Mouse (Mus musculus) adrenal gland, postnatal 10 days (tissue): ENCODE results near the gene Rras. TPM values are rescaled to one million over a fixed set of nuclear protein-coding genes. Genes with fewer than 3 reads are reported as not detected.
"Not testable (repeated sequence)": the region's sequence is repeated elsewhere in the genome, so short reads cannot be mapped to it uniquely, and the experiment has no call there.

ENCODE experiments used
- DNase-seq: peaks from one replicate; pipeline ENCODE4 v3.0.0; 2021; ENCODE audit warnings: mixed read lengths
- total RNA-seq, 2 experiments: library from RNA; stranded (reverse); gene quantifications; 2 replicates each; pipeline ENCODE4 v1.2.3; 2021

Gene Rras
- total RNA-seq, 2 experiments from 2014 or later: 57.6 to 60.2 TPM

DNA sequence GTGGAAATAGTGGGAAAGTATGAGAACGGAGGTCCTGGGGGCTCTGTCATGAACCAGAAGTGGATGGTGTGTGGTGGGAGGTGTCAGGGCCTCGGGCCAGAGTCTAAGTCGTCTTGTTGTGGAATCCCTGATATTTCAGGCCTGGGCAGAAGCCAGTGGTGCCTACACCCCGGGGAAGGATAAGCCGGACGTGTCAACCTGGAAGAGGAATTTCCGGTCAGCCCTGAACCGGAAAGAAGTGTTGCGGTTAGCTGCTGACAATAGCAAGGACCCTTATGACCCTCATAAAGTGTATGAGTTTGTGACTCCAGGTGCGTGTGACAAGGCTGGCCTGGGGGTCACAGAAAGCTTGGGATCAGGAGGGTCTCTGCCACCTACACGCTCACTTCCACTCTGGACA lies 18.0 kb upstream of the Rras start:
- DNase-seq: no peak

DNA sequence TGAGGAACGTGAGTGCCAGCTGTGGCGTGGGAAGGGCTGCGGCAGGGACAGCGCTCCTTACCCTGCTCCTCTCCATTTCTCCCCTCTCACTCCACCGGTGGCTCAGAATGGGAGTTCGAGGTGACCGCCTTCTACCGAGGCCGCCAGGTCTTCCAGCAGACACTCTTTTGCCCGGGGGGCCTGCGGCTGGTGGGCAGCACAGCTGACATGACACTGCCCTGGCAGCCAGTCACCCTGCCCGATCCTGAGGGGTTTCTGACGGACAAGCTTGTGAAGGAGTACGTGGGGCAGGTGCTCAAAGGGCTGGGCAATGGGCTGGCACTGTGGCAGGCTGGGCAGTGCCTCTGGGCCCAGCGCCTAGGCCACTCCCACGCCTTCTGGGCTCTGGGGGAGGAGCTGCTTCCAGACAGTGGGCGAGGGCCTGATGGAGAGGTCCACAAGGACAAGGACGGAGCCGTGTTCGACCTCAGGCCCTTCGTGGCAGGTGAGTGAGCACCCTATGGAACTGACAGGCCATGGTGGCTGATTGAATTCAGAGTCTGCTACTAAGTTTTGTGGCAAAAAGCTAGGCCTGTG lies 17.1 kb upstream of the Rras start:
- peak; percentile 46 for DNase-seq

DNA sequence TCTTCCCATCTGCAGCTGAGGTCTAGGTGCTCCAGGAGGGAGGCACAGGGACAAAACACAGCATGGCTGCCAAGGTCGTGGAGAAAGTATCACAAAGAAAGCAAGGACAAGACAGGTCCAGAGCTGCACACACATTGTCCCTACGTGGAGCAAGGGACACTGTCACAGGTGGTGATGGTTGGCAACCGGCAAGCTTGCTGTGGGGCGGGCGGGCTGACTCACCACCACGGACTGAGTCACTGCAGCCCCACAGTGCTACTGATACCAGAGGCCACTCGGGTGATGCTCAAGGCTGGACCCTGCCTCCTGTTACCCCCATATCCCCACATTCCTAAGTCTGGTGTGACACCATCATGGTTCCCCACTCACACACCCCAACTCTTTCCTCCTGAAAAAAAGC lies 15.3 kb upstream of the Rras start:
- DNase-seq: peak; percentile 54

DNA sequence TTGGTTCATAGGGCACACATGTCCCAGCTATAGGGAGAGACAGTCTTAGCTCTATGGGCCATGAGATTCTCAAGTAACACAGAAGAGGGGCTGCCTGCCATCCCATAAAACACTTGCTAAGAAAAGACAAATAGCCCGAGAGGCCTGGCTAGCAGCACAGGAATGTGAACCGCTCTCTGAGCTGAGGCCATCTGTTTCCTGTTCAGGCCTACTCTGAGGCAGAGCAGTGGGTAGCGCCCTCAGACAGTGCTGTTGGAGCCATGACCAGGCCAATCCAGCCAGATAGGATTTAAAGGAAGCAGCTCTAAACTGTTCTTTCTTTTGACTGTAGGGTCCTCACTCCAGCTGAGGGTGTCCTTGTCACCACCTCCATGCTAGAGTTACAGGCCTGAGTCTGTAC lies 13.2 kb upstream of the Rras start:
- no peak for DNase-seq

DNA sequence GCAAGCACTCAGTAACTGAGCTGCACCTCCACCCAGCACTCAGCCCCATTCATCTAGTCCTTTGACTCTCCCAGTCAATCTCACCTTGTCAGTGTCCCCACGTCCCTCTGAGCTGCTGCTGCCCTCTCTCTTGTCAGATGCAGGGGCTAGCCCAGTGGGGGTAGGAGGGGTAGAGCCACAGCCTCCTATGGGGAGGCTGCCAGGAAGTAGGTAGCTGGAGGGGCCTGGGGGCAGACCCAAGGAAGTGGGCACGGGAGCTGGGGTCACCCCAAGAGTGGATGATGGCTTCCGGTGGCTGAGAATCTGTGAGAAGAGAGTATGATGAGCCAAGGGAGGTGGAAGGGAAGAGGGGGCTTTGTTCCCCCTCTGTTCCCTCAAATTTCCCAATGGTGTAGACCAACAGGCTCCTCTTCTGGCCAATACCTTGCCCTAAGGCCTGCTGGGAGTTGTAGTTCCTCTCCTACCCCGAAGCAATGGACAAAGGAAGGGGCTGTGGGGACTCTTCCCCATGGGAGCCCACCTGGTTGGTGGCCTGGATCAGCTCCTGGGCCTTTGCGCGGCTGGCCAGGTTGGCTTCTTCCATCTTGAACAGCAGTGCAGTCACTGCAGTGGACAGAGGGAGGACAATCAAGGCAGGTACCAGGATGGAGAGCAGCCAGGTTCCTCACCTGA lies 12.3 kb upstream of the Rras start:
- no peak for DNase-seq

DNA sequence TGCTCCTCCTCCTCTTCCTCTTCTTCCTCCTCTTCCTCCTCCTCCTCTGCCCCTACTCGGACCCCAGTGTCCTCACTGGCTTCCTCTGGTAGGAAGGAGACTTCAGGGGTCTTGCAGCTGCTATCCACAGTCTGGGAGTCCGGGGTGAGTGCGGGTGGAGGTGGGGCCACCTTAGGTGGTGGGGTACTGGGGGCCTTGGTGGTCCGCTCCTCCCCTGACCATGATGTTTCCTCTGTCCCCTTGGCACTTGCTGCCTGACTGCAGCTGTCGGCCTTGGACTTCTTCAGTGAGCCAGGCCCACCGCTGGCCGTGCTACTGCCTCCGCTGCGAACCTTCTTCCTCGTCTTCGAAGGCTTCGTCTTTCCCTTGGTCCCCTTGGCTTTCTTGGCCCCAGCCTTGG lies 11.3 kb upstream of the Rras start:
- no peak for DNase-seq

DNA sequence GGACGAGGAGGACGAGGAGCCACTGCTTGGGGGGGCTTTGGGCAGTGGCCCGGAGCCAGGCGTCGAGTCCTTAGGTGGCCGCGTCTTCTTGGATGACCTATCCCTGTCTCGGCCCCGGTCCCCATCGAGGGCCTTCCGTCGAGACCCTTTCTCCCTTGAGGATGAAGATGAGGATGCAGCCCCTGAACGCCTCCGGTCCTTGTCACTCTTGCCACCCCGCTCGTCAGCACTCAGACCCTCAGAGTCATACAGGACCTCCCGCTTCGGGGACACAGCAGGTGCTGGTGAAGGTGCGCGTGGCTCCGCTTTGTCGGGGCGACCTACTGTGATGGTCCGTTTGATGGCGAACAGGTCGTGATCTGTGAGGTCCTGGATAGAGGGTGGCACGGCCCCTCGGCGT lies 10.6 kb upstream of the Rras start:
- DNase-seq: no peak

DNA sequence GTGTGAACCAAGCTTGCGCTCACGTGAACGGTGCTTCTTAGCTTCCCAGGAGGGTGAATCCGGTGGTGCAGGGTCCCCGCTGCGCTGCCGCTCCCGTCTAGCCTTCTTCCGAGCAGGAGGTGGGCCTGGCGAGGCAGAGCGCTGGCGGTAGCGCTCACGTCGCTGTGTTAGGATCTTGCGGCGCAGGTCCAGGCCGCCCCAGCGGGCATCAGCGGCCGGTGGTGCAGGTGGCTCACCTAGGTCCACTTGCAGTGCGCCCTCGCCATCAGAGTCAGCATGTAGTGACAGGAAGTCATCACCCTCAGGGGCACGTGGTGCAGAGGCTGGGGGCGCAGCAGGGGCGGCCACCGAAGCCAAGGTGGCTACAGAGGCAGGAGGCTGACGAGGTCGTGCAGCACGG lies 9.9 kb upstream of the Rras start:
- no peak for DNase-seq

DNA sequence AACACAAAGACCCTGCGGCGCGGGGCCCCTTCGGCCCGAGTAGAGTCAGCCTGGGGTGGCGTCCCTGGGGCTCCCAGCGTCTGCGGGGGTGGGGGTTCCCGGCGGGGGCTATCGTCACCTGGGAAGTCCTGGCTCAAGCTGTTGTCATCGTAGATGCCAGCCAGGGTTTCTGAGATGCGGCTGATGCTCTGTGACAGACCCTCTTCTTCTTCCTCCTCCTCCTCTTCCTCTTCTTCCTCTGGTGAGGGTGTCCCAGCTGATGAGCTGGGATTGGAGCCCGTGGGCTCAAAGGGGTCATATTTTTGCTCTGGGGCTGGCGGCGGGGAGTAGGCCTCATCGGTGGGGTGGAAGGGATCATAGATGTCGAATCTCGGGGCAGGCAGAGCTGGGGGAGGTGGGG lies 9.3 kb upstream of the Rras start:
- no peak for DNase-seq

DNA sequence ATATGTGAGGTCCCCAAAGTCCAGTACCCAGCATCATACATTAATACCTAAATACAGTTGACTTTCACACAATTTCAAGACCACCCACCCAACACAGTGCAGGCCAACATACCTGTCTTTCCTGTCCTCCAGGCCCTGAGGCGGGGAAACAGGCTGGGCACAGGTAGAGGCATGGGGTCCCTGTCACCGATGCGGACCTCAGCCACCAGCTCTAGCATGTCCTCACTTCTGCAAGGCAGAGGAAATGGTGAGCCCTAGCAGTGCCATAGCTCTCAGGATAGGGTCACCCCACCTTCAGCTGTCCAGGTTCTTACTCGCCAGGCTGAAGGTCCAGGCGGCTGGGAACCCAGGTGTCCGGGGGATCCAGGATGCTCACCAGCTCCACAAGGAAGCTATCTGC lies 5.8 kb upstream of the Rras start:
- DNase-seq: no peak

DNA sequence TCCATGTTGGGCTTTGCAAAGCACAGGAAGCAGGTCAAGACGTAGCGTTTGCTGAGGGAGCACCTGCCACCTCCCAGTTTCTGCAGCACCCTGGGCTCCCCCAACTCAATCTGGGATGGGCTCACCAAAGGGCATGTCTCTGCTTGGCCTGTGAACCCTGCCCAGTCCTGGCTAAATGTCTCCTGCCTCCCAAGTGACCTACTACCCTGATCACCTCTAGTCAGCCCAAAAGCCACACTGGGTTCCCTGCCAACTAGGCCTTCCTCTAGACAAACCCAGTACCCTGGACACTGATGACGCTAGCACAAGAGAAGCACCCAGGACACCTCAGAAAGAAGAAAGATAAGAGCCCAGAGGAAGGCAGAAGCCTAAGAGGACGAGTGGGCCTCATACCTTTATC lies 4.9 kb upstream of the Rras start:
- no peak for DNase-seq

DNA sequence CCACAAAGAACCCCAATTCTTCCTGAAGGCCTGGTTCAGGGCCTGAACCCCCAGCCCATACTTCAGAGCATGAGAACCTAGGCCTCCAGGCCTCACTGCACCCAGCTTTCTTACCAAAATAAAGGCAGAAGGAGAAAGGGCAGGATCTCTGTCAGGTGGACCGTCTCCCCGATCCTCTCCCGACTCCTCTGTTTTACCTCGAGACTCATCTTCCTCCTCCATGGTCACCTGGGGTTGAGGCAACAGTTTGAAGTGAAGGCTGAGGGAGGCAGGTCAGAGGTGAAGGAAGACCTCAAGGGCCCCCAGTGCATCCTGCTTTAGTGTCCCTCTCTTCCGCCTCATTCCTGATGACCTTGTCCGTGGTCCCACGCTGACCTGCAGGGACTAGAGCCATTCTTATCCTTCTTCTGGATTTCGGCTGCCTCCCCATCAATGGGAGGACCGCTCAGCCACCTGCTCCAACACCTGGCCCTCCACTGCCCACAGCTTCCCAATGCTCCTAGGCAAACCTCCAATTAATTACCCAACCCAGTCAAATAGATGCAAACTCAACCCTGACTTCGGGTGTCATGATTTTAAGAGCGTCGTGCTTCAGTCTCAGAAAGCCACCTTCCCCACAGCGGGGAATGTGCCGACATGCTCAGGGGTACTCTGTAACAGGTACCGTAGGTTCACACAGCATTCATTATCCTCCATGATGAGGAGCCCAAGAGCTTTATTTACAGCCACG lies 4.2 kb upstream of the Rras start:
- DNase-seq: no peak

DNA sequence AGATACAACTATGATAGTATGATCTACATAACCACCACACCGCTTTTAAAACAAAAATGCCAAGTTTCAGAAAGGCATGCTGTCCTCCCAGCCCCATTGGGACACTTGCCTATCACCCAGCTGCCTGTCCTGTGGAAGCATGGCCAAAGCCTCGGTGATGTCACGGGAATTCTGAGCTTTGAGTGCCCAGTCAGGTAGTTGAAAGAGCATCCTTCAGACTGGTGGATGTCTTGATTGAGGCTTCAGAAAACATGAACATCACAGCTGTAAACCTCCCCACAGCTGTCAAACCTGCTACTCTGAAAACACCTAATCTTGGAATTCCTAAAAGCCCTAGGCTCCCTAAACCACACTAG lies 3.7 kb upstream of the Rras start:
- DNase-seq: no peak

DNA sequence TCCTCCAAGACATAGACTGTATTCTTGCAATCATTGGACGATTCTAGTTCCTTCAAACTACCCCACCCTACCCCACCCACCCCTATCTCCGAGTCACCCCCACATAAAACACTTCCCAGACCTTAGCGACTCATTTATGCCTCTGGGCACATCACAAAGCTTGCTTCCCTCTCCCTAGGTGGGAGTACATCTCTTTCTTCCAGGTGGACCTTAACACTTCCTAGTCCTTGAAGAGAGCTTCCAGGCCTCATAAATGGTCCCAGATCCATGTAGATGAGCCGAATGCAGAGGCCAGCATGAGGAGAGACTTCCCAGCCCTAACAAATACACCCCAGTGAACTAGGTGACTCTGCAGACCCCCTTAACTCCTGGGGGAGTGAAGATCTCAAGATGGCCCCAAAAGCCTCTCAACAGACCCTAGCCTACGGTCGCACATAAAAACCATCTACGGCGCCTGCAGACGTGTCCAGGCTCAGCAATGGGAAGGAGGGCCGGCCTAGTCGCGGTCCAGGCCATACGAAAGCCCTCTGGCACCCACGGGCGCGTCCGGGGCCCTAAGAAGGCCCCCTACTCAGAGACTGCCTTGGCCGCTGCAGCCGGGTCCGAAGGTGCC lies 2.3 kb upstream of the Rras start:
- no peak for DNase-seq

DNA sequence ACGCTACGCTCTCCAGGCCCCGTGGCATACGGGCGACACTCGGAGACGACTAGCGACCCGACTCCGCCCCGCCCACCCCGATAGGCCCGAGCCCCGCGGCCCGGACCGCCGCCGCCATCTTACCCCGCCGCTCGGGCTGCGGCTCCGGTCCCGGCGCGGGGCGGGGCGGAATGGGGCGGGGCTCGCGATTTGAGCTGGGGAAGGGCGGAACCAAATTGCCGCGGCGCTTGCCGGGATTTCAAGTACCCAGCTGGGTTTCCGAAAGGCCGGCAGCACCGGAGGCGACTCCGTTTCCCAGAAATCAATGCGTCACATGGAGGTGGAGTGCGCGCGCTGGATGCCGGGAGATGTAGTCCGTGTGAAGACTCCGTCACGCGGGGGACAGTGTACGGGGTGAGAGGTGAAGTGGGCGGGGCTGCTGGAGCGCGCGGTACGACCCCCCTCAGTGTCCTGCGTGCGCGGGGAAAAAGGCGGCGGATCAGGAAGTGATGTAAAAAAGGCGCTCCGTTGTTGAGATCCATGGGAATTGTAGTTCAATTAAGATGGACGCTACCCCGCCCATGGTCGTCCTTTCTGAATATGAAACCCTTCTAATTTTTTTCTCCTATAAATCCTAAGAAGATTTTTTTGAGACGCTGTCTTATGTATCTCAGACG lies 1.7 kb upstream of the Rras start, which contains the start of gene Scaf1:
Scaf1 (minus strand) TSS at position 407 of the 656 bp plus-strand sequence.
- peak; percentile 99 for DNase-seq

DNA sequence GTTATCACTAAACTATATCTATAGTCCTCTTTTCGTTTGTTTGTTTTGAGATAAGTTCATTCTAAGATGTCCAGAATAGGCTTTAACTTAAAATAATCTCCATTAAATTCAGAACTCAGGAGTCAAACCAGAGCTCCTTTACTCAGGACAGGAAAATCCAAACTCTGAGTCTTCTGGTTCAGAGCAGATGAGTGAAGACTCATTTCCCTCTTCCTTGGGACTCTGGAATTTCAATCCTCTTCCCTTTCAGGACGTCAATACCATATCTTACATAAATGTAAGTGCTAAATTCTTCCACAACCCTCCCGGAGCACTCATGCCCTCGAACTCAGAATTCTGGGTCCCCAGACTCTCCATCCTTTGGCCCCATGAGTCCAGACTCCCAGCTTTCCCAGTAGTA lies 1.0 kb upstream of the Rras start:
- no peak for DNase-seq

DNA sequence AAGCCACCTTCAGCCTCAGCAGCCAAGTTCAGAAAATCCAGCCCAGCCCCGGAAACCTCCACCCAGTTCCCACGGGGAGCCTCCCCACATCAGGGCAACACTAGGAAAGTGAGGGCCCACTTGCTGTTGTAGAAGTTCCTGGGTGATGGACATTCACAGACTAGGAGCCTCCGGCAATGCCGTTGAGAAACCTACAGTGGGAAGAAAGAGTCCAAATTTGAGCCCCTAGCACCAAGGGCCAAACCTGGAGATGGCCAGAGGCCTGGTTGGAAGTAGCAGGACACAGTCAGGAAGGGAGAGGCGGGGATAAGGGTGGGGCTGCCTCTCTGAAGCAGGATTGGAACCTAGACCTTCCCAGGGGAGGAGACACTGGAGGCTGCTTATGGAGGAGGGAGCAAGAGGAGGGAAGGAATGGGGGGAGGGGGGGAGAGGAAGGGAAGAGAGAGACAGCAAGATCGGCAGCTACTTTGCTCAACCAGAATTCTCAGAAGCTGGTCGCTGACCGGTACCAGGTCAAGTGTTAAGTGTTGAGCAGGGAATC lies 1.3 kb downstream of the Rras start:
- DNase-seq: peak; percentile 67

DNA sequence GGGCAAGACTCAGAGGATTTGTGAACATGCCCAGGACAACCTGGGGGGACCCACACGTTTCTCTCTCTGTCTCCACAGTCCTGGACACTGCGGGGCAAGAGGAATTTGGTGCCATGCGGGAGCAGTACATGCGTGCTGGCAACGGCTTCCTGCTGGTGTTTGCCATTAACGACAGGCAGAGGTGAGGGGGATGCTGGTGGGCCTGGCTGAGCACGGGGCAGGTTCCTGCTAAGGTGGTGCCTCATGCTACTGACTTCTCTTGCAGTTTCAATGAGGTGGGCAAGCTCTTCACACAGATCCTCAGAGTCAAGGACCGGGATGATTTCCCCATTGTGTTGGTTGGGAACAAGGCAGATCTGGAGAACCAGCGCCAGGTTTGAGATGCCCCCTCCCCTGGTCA lies 2.5 kb downstream of the Rras start:
- no peak for DNase-seq

DNA sequence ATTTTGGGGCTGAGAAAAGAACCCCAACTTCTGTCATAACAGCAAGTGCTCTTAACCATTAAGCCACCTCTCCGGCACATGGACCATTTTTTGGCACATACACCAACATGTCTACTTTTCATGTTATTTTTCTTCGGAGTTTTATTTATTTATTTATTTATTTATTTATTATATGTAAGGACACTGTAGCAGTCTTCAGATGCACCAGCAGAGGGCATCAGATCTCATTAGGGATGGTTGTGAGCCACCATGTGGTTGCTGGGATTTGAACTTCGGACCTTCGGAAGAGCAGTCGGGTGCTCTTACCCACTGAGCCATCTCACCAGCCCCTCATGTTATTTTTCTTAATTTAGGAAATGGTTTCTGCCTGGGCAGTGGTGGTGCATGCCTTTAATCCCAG lies 6.0 kb downstream of the Rras start:
- DNase-seq: not testable (repeated sequence)

DNA sequence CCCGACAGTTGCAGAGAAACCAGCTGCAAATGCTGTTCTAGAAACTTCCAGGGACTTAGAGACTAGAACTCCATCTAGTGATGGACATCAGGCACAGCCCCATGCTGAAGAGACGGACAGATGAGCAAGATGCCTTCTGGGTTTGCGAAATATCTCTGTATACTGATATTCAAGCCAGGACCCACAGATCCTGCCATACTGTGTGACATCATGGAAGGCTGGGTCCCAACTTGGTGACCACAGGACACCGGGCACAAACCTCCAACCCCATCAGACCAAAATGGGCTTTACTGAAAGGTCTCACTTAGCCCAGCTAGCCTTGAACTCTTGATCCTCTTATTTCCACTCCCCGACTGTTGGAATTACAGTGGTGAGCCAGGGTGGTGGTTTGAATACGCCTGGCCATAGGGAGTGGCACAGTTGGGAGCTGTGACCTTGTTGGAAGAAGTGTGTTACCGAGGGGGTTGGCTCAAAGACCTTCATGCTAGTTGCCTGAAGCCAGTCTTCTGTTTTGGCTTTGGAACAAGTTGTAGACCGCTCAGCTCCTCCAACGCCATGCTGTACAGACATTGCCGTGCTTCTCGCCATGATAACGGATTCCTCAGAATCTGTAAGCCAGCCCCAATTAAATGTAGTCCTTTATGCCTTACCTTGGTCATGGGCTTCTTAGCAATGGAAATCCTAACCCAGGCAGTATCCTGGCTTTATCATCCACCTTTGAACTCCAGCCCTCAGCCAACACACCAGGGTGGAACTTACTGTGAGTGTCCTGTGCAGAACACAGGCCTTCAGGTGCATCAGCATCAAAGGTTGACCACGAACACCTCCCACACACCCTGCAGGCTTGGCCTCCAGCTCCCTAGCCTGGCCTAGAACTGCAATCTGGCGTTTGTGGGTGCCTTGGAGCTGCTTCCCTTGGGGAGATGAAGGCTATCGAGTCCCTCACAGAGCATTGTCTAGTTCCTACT lies 6.8 kb downstream of the Rras start:
- no peak for DNase-seq

DNA sequence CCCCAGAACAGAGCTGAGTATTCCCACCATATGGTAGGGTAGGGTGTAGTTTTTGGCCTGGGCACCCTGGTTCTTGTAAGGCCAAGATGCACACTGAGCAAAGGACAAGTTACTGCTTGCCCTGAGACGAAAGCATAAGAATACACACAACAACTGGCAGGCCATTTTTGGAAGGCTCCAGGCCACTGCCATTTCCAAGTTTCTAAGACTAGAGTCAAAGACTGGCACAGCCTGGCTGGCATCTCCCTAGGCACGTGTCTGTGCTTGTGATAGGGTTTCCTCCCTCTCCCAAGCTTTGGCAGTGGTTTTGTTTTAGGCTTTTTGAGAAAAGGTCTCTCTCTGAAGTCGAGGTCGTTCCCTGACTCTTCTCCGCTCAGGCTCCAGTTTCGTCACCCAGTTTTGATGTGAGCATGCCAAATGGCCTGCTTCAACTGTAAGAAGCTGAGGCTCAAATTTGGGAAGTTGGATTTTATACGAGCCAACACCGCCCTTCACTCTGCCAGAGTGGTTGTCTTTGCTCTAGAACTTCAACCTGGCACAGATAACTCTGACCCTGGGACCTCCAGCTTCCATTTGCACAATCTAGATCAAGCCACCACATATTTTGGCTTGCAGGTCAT lies 8.0 kb downstream of the Rras start:
- DNase-seq: peak; percentile 71
